Mouse (Mus musculus): ENCODE results near the gene 1700056E22Rik. TPM values are rescaled to one million over a fixed set of nuclear protein-coding genes. Genes with fewer than 3 reads are reported as not detected.

The 1700056E22Rik gene
- polyA plus RNA-seq, 1 experiment: 3.2 TPM

DNA sequence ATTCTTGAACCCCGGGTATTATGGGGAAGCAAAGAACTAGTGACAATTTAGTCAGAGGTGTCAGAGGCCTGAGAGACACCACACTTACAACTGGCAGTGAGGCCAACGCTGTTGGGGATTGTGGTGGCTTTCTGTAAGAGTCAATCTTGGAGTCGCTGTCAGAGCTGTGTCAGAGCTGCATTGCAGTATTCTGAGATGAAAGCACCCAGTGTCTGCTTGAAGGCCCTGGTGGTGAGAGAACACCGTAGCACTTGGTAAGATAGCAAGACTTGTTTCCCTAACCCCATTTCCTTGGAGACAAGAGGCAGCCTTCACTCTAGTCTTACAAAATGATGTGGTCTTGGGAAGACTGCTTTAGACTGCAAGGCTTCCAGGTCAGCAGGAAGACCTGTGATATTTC, 18.2 kb upstream of the 1700056E22Rik start:
- H3K36me3 ChIP-seq (ENCODE audit: control insufficient read depth, insufficient read depth): no peaks in the 10 kb centered on the region

DNA sequence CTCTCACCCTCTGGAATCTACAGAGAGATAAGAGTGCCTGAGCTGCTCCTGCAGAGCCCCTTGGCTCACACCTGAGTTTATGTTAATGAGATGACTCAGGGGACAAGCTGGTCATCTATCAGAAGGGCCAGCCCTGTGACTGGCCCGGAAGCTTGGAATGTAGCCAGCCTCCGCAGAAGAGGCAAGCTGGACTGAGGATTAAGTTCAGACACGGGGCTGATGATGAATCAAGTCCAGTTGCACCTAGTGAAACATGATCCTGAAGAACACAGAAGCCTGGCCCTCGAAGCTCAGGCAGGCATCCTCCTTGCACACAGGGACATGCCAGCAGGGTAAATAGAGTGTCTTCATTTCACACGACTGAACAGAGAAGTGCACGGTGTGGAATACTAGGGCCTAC, 17.7 kb upstream of the 1700056E22Rik start:
- H3K4me2 ChIP-seq (ENCODE audit: low read depth): peak overlapping the region; percentile 81
- H3K79me2 ChIP-seq (ENCODE audit: control insufficient read depth, insufficient read depth): peaks cover 77% of the 10 kb centered on the region
- H3K27me3 ChIP-seq (ENCODE audit: control insufficient read depth, insufficient read depth, insufficient read length): no peaks in the 10 kb centered on the region
- peaks cover 3% of the 10 kb centered on the region for H3K36me3 ChIP-seq (ENCODE audit: control insufficient read depth, insufficient read depth)
- TF ChIP-seq MYOG (IDR thresholded peaks at IDR 0.05; ENCODE audit: control insufficient read depth in 1 of 3, insufficient read depth in 1 of 3, insufficient read length in 2 of 3, low read depth in 2 of 3) (peak in 1 of 3 experiments; percentile 64), POLR2AphosphoS2 (IDR thresholded peaks at IDR 0.05; ENCODE audit: insufficient read length, low read depth) (no peak), MYOD1 (IDR thresholded peaks at IDR 0.05; ENCODE audit: control insufficient read depth in 1 of 3, insufficient read length in 2 of 3, low read depth in 2 of 3) (peak in 2 of 3 experiments; percentile 15 to 57)
- no peak overlapping the region for H3ac ChIP-seq (ENCODE audit: control insufficient read depth, insufficient read length)
- no peak overlapping the region for H3K4me3 ChIP-seq

More for the DNA sequence above, 18.2 kb upstream of the 1700056E22Rik start:
- H3K4me3 ChIP-seq: no peak overlapping the region
- no peaks in the 10 kb centered on the region for H3K27me3 ChIP-seq (ENCODE audit: control insufficient read depth, insufficient read depth, insufficient read length)
- no peak overlapping the region for H3ac ChIP-seq (ENCODE audit: control insufficient read depth, insufficient read length)
- TF ChIP-seq SRF (IDR thresholded peaks at IDR 0.05; ENCODE audit: control insufficient read depth, insufficient read length, low read depth) (no peak), POLR2AphosphoS2 (IDR thresholded peaks at IDR 0.05; ENCODE audit: insufficient read length, low read depth) (no peak), E2F4 (IDR thresholded peaks at IDR 0.05; ENCODE audit: insufficient read depth) (no peak), POLR2A (IDR thresholded peaks at IDR 0.05; ENCODE audit: insufficient read length, low read depth) (no peak), MYOD1 (IDR thresholded peaks at IDR 0.05; ENCODE audit: control insufficient read depth in 1 of 3, insufficient read length in 2 of 3, low read depth in 2 of 3) (no peak), TCF3 (IDR thresholded peaks at IDR 0.05; ENCODE audit: insufficient read length, low read depth) (no peak)
- H3K4me2 ChIP-seq (ENCODE audit: low read depth): peak overlapping the region; percentile 81
- H3K79me2 ChIP-seq (ENCODE audit: control insufficient read depth, insufficient read depth): peaks cover 77% of the 10 kb centered on the region

DNA sequence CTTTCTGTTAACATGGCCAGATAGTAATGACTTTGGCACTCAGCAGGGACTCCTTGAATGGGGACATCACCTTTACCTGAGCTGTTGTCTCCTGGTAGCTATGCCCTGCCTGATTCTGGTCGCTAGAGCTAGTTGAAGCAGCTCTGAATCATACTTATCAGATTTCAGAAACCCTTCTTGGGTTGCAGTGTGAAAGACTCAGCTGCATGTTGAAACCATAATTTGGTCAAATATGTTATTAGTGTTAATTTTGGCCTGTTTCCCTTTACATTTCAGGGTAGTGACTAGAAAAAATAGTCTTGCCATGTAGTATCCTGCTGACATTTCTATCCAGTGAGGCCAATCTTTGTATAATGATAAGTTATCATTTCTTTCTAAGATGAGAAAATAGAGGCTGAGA, 17.2 kb upstream of the 1700056E22Rik start:
- Histone ChIP-seq H3K4me3 (no peak overlapping the region), H3ac (ENCODE audit: control insufficient read depth, insufficient read length) (no peak overlapping the region), H3K27me3 (ENCODE audit: control insufficient read depth, insufficient read depth, insufficient read length) (no peaks in the 10 kb centered on the region), H3K79me2 (ENCODE audit: control insufficient read depth, insufficient read depth) (peaks cover 77% of the 10 kb centered on the region), H3K36me3 (ENCODE audit: control insufficient read depth, insufficient read depth) (peaks cover 4% of the 10 kb centered on the region), H3K4me2 (ENCODE audit: low read depth) (peak overlapping the region; percentile 81)
- TF ChIP-seq TCF12 (IDR thresholded peaks at IDR 0.05; ENCODE audit: insufficient read depth, poor library complexity, severe bottlenecking) (no peak), POLR2A (IDR thresholded peaks at IDR 0.05; ENCODE audit: insufficient read length, low read depth) (no peak), SRF (IDR thresholded peaks at IDR 0.05; ENCODE audit: control insufficient read depth, insufficient read length, low read depth) (no peak), TCF3 (IDR thresholded peaks at IDR 0.05; ENCODE audit: insufficient read length, low read depth) (no peak), MYOG (IDR thresholded peaks at IDR 0.05; ENCODE audit: control insufficient read depth in 1 of 3, insufficient read depth in 1 of 3, insufficient read length in 2 of 3, low read depth in 2 of 3) (no peak), E2F4 (IDR thresholded peaks at IDR 0.05; ENCODE audit: insufficient read depth) (no peak), CEBPB (IDR thresholded peaks at IDR 0.05; ENCODE audit: insufficient read depth, poor library complexity, severe bottlenecking) (no peak), MAX (IDR thresholded peaks at IDR 0.05; ENCODE audit: low read depth) (no peak), USF1 (IDR thresholded peaks at IDR 0.05; ENCODE audit: low read depth) (no peak), REST (IDR thresholded peaks at IDR 0.05; ENCODE audit: insufficient read depth, insufficient read length) (no peak), POLR2AphosphoS2 (IDR thresholded peaks at IDR 0.05; ENCODE audit: insufficient read length, low read depth) (no peak)

DNA sequence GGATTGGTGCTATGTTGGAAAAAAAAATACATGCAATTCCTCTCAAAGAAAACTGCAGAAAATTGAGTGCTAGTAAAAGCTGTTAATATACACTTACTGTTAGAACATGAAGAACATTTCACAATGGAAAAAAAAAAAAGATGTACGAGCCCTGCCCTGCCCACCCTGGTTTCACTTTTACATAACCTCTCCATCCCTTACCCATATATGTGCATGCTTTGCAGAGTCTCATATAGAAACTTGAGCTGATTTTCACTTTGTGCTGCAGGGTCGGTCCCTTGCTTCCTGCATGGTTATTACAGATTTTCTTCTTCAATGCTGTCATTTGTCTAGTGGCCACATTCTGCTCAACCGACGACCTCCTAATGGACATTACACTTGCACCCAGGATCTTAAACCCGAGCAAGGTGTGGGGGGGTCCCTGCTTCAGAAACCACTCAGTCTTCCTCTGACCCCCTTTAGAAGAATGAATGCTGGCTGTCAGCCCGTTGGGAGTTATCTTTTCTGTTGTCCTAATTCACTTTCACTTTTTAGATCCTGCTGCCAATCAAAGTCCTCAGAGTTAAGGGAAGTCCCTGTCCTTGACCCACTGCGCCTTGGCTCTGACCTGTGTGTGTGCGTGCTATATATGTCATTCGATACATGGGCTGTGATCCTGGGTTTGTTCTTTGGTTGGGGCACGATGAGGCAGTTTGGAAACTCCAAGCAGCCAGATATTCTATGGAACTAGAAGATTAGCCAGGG, 14.7 kb upstream of the 1700056E22Rik start:
- Histone ChIP-seq H3K4me2 (ENCODE audit: low read depth) (peak overlapping the region; percentile 71), H3K4me3 (no peak overlapping the region), H3K79me2 (ENCODE audit: control insufficient read depth, insufficient read depth) (peaks cover 85% of the 10 kb centered on the region), H3K36me3 (ENCODE audit: control insufficient read depth, insufficient read depth) (peaks cover 11% of the 10 kb centered on the region), H3ac (ENCODE audit: control insufficient read depth, insufficient read length) (no peak overlapping the region), H3K27me3 (ENCODE audit: control insufficient read depth, insufficient read depth, insufficient read length) (no peaks in the 10 kb centered on the region)
- TF ChIP-seq TCF12 (IDR thresholded peaks at IDR 0.05; ENCODE audit: insufficient read depth, poor library complexity, severe bottlenecking): no peak
- no peak for TF ChIP-seq MYOG (IDR thresholded peaks at IDR 0.05; ENCODE audit: control insufficient read depth in 1 of 3, insufficient read depth in 1 of 3, insufficient read length in 2 of 3, low read depth in 2 of 3)
- TF ChIP-seq REST (IDR thresholded peaks at IDR 0.05; ENCODE audit: insufficient read depth, insufficient read length): no peak
- no peak for TF ChIP-seq MAX (IDR thresholded peaks at IDR 0.05; ENCODE audit: low read depth)
- TF ChIP-seq MYOD1 (IDR thresholded peaks at IDR 0.05; ENCODE audit: control insufficient read depth in 1 of 3, insufficient read length in 2 of 3, low read depth in 2 of 3): no peak
- no peak for TF ChIP-seq USF1 (IDR thresholded peaks at IDR 0.05; ENCODE audit: low read depth)
- no peak for TF ChIP-seq TCF3 (IDR thresholded peaks at IDR 0.05; ENCODE audit: insufficient read length, low read depth)
- TF ChIP-seq E2F4 (IDR thresholded peaks at IDR 0.05; ENCODE audit: insufficient read depth): no peak
- no peak for TF ChIP-seq POLR2AphosphoS2 (IDR thresholded peaks at IDR 0.05; ENCODE audit: insufficient read length, low read depth)

DNA sequence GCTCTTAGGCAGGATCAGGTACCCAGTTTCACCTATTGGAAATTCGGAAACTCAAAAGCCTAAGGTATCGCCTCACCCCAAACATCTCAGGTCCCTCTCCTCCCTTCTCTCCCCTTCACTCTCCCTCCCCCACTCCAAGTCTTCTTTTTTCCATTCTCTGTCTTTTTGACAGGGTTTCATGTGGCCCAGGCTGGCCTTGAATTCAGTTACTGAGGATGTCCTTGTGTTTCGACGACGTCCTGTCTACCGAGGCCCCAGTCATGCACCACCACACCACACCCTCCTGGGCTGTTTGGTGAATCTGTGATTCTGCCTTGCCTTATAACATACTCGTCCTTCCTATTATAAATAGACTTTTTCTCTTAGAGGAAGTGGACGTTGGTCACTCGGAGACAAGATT, 13.7 kb upstream of the 1700056E22Rik start:
- Histone ChIP-seq H3K36me3 (ENCODE audit: control insufficient read depth, insufficient read depth) (peaks cover 18% of the 10 kb centered on the region), H3ac (ENCODE audit: control insufficient read depth, insufficient read length) (no peak overlapping the region), H3K4me3 (no peak overlapping the region), H3K27me3 (ENCODE audit: control insufficient read depth, insufficient read depth, insufficient read length) (no peaks in the 10 kb centered on the region), H3K79me2 (ENCODE audit: control insufficient read depth, insufficient read depth) (peaks cover 85% of the 10 kb centered on the region), H3K4me2 (ENCODE audit: low read depth) (no peak overlapping the region)
- TF ChIP-seq E2F4 (IDR thresholded peaks at IDR 0.05; ENCODE audit: insufficient read depth): no peak
- TF ChIP-seq USF1 (IDR thresholded peaks at IDR 0.05; ENCODE audit: low read depth): no peak
- no peak for TF ChIP-seq POLR2AphosphoS2 (IDR thresholded peaks at IDR 0.05; ENCODE audit: insufficient read length, low read depth)
- TF ChIP-seq CEBPB (IDR thresholded peaks at IDR 0.05; ENCODE audit: insufficient read depth, poor library complexity, severe bottlenecking): no peak
- TF ChIP-seq MYOD1 (IDR thresholded peaks at IDR 0.05; ENCODE audit: control insufficient read depth in 1 of 3, insufficient read length in 2 of 3, low read depth in 2 of 3): no peak
- no peak for TF ChIP-seq TCF12 (IDR thresholded peaks at IDR 0.05; ENCODE audit: insufficient read depth, poor library complexity, severe bottlenecking)
- TF ChIP-seq SRF (IDR thresholded peaks at IDR 0.05; ENCODE audit: control insufficient read depth, insufficient read length, low read depth): no peak
- TF ChIP-seq POLR2A (IDR thresholded peaks at IDR 0.05; ENCODE audit: insufficient read length, low read depth): no peak
- TF ChIP-seq REST (IDR thresholded peaks at IDR 0.05; ENCODE audit: insufficient read depth, insufficient read length): no peak
- no peak for TF ChIP-seq MYOG (IDR thresholded peaks at IDR 0.05; ENCODE audit: control insufficient read depth in 1 of 3, insufficient read depth in 1 of 3, insufficient read length in 2 of 3, low read depth in 2 of 3)
- no peak for TF ChIP-seq TCF3 (IDR thresholded peaks at IDR 0.05; ENCODE audit: insufficient read length, low read depth)
- no peak for TF ChIP-seq MAX (IDR thresholded peaks at IDR 0.05; ENCODE audit: low read depth)
